Mouse (Mus musculus): ENCODE results near the gene Tnxb.

DNA sequence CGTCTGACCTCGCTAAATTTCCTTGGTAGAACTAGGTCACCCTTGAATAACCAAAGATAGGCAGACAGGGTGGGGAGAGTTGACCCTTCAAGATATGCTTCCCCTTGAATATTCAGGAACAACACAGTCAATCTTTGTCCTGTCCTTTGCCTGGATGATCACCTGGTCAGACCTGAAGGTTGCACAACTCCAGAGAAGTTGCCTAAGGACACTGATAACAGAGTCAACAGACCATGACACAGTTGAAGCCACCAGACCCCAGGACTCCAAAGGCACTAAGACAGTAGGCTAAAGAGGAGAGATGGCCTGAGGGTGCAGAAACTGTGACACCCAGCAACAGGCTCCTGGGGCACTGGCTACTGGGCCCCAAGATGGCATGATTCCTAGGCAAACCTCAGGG lies 57.6 kb downstream of the Tnxb start:
- no peak for TF ChIP-seq CTCF (conservative IDR thresholded peaks at IDR 0.05; ENCODE audit: low read length)
- TF ChIP-seq POU5F1 (IDR thresholded peaks at IDR 0.05; ENCODE audit: borderline replicate concordance, low read length) = no peak
- TF ChIP-seq NANOG (IDR thresholded peaks at IDR 0.05; ENCODE audit: borderline replicate concordance, low read length) = no peak

All from E14TG2a.4 (cell line).